Mouse (Mus musculus): ENCODE results near the gene Tmem163.

GRCm38 (mm10) chr1:127465292-127465691, 214.1 kb downstream of the Tmem163 start:
- TF ChIP-seq CTCF (IDR thresholded peaks at IDR 0.05; ENCODE audit: control insufficient read depth, insufficient read depth, low read length) (no peak), POLR2A (IDR thresholded peaks at IDR 0.05; ENCODE audit: borderline replicate concordance, control insufficient read depth, low read depth, low read length) (no peak)
